Mouse (Mus musculus) kidney, adult 8-10 months (tissue): ENCODE data around the gene Zfp940.

Experiments
- DNase-seq, 2 experiments: peaks; one replicate each; pipeline ENCODE4 v3.0.0; 2022

Zfp940 gene

DNA sequence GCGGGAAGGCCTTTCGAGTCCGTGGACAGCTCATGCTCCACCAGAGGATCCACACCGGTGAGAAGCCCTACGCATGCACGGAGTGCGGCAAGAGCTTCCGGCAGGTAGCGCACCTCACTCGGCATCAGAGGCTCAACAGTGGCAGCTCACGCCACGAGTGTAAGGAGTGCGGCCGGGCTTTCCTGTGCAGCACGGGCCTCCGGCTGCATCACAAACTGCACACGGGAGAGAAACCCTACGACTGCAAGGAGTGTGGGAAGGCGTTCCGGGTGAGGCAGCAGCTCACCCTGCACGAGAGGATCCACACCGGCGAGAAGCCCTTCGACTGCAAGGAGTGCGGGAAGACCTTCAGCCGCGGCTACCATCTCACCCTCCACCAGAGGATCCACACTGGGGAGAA, 60.6 kb downstream of the Zfp940 start:
- DNase-seq, result no peak

- no peak for DNase-seq
Observed at GRCm38 (mm10) chr7:29785888-29786287, 67.6 kb downstream of the Zfp940 start.

DNA sequence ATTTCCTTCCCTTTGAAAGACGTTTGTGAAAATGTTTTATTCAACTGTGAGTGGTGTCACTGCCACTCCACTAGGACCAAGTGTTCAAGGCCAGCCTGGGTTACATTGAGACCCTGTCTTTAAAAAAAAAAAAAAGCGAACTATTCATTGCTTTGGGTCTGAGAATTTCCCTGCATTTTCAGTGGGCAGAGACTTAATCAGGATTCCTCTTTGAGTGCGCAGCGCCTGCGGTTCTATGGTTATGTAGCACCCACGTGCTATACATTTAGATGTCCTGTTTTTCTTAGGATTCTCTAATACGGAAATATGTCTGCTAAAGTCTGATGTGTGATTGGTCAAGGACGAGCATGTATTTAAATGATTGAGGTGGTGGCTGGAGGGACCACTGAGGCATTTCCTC, 68.4 kb downstream of the Zfp940 start:
- no peak for DNase-seq

GRCm38 (mm10) chr7:29783871-29784551, 69.5 kb downstream of the Zfp940 start, which contains the start of gene Zfp30:
Gene Zfp30 (plus strand): TSS chr7:29783998.
- peak; percentile 80 to 83 for DNase-seq
